Mouse (Mus musculus) C3H10T1/2 (cell line): ENCODE measurements around the gene Gm17332. TPM values are rescaled to one million over a fixed set of nuclear protein-coding genes. Genes with fewer than 3 reads are reported as not detected.

Experiments used
- polyA plus RNA-seq, 2 experiments: library from polyadenylated mRNA; unstranded; fragments of >200 nt; fragmentation: generic; extraction: Trizol; gene quantifications; one replicate each; pipeline ENCODE4 v1.2.1; 2012; ENCODE audit warnings: missing spikeins in 2 of 2

Gene Gm17332
- polyA plus RNA-seq, result not detected

DNA sequence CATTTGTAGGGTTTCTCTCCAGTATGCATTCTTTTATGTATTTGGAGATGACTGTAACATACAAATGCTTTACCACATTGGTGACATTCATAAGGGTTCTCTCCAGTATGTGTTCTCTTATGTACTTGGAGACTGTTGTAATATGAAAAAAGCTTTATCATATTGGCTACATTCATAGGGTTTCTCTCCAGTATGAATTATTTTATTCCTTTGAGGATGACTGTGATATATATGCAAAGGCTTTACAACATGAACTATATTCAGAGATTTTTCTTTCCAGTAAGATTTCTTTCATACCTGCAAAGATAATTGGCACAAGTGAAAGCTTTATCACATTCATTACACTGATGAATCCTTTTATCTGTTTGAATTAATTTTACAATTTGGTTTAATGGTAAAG lies at the start of gene Gm17332:
Gene Gm17332, minus strand, starts transcription at position 101 of the 400 bp plus-strand sequence.

Other genes starting within 250 kb of the Gm17332 start
- 10 to 100 TPM in 1 of 2 experiments, 1 to 10 TPM in 1; 1.7 to 20.9 TPM for gene Erlec1, start 228.1 kb downstream of the Gm17332 start, polyA plus RNA-seq
- 1 to 10 TPM in 1 of 2 experiments, under 1 TPM in 1; 0.95 to 5.2 TPM for gene Chac2, start 196.1 kb downstream of the Gm17332 start, polyA plus RNA-seq
- gene Stc2, start 187.6 kb upstream of the Gm17332 start, polyA plus RNA-seq, result under 1 TPM; 0.17 to 0.98 TPM